Mouse (Mus musculus) right cerebral cortex, adult 2 months (tissue): ENCODE results near the gene Top1.

ENCODE experiments used
- DNase-seq, 2 experiments: peaks; one replicate each; pipeline ENCODE4 v3.0.0; 2021 to 2022; ENCODE audit warnings: low spot score in 2 of 2

Gene Top1

GRCm38 (mm10) chr2:160718811-160719210, 73.1 kb downstream of the Top1 start:
- DNase-seq, result no peak

DNA sequence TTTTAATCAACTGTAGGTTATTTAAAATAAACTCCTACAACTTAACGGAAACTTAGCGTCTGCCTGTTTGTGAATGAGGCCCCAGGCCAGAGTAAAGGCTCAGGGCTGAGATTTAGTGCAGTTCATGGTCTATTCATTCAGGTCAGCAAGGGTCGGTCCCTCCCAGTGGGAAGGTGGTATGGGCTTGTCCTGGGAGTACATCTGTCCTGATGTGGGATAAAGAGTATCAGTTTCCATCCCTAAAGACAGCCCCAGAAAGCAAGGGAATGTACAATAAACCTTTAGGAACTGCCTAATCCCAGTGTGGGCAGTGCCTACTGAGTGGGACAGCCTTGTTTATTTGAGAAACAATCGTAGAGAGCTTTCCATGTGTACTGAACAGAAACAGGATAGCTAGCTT, 77.0 kb downstream of the Top1 start:
- no peak for DNase-seq

DNA sequence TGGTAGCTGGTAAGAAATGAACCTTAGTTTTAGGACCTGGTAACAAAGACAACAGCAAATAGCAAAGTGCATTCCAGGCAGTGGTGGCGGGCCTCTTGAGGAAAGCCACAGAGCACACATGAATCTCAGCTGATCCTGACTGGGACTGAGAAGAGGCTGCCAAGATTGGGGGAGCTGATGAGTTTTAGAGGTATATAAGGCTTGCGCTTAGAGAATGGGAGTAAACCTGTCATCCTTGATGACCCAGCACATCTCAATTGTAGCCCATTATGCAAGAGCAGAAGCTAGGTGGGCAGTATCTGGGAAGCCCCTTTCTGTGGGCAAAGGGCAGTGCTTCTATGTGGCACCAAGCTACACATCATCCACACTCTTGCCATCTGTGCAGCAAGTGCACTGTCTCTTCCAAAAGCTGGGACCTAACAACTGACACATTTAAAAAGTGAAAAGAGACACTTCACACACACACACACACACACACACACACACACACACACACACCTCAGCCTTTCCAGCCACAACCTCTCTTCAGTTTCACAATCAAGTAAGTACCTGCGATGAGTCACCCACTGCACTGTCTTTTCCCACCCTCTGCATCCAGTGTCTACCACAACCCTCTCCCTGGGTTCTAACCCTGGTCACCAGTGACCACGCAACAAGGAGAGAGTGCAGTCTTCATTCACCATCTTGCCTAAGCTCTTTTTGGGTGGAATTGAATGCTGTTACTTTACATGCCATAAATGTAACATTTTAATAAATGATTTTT, 78.1 kb downstream of the Top1 start:
- no peak for DNase-seq

DNA sequence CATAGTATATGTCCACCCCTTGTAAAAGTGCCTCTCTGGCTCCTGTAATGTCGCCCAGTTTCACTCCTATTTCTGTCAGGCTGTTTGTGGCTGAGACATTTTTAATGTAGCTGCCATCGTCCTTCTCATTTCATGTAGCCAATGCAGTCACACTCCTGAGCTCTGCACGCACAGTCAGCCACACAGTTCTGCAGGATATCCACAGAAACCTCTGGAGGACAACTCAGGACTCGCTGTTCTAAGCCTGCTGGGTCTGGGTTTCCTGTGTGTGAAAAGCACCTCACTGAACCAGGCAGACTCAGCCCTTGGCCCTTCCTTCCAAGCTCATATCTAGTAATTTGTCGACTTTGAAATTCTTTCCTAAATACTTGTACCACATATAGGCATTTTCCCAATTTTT, 78.8 kb downstream of the Top1 start:
- DNase-seq, result no peak

GRCm38 (mm10) chr2:160725877-160726864, 80.5 kb downstream of the Top1 start:
- DNase-seq, result no peak

DNA sequence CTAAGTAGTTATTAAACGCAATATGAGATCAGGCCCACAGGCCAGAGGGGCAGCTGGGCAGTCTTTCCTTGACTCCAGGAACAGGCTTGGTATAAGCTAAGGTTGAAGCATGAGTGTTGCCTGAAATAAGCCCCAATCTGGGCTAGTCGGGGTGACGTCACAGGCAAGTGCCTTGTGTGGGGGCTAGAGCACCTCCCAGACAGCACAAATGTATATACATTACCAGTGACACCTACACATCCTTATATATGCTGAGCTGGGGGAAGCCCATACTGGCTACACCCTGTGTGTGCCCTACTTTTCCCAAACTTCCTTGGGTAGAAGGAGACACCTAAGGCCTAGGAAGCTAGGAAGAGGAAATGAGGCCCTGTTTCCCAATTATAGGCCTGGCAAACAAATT, 83.3 kb downstream of the Top1 start:
- peak; percentile 68 to 75 for DNase-seq

GRCm38 (mm10) chr2:160729436-160729835, 83.7 kb downstream of the Top1 start:
- DNase-seq, result no peak

GRCm38 (mm10) chr2:160729851-160730796, 84.4 kb downstream of the Top1 start:
- no peak for DNase-seq

GRCm38 (mm10) chr2:160730797-160731116, 85.1 kb downstream of the Top1 start:
- no peak for DNase-seq

GRCm38 (mm10) chr2:160731117-160731838, 85.6 kb downstream of the Top1 start, which contains the start of gene Plcg1:
Plcg1 (plus strand) TSS chr2:160731300.
- DNase-seq, result peak; percentile 91 to 96

DNA sequence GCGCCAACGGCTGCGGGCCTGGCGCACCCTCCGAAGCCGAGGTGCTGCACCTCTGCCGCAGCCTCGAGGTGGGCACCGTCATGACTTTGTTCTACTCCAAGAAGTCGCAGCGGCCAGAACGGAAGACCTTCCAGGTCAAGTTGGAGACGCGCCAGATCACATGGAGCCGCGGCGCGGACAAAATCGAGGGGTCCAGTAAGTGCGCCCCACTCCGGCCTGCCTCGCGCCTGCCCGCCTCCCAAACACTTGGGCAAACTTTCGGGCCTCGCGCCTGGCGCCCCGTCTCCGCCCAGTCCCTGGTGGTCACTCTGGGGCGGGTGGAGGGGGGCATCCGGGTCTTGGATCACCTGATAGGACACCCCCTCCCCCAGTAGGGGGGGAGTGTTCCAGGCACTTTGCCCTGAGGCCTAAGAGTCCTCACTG, 86.2 kb downstream of the Top1 start:
- DNase-seq, result peak; percentile 40 to 46

DNA sequence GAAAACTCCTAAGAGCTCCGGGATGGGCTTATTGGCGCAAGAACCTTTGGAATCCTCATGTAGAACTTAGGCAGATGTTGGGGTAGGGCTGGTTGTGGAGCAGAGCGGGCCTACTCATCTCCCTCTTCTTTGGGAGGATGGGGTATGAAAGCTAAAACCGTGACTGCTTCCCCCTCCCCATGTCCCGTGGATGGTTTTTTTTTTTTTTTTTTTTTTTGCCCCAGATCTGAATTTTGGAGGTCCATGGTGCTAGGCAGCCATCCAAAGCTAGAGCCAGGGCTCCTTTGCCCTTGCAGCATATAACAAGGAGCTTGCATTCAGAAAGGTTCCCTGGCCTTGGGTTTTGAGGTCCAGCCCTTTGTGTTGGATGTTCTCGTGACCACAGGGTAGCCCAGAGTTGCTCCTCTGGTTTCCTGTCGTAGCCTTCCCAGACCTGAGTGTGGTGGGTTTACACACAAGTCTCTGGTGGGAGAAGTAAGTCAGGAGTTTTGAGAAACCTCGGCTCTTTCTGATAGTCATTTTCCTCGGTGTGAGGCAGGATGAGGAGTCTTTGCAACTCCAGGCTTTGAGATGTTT, 86.8 kb downstream of the Top1 start:
- no peak for DNase-seq

GRCm38 (mm10) chr2:160733131-160733531, 87.4 kb downstream of the Top1 start:
- no peak for DNase-seq

GRCm38 (mm10) chr2:160734331-160734730, 88.6 kb downstream of the Top1 start:
- DNase-seq, result no peak

GRCm38 (mm10) chr2:160735706-160736310, 90.1 kb downstream of the Top1 start:
- no peak for DNase-seq

DNA sequence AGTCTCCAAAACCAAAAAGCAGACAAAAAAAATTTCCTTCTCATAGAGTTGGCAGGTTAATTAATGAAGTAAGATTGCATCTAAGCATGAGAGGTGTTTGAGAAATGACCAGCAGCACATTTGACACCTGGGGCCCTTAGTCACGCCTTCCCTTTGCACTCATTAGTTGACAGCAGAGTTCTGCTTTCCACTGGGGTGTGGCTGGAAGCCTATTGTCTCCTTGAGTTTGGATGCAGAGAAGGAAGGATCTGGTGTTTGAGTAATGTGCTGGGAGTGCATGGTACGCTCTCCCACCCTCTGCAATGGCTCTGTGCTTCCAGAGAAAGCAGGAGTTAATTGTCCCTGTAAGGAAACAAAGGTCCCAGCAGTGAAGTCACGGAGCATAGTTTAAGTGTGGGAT, 90.8 kb downstream of the Top1 start:
- no peak for DNase-seq

DNA sequence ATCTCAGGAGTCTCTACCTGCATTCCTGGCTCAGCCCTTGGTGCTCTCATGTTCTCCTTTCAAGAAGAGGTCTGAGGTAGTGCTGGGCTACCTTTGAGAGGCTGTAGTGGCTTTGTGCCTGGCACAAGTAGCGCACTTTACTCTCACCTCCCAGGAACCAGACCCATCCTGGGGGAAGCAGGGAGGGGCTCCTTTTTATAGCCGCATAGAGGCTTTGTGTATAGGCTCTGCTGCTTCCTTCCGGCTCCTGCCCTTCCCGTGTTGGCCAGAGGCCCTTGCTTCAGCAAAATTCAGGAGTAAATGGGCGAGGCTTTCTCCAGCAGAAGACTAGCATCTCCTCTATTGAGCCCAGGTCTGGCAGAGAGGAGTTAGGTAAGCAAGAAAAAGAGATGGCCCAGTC, 92.7 kb downstream of the Top1 start:
- no peak for DNase-seq

DNA sequence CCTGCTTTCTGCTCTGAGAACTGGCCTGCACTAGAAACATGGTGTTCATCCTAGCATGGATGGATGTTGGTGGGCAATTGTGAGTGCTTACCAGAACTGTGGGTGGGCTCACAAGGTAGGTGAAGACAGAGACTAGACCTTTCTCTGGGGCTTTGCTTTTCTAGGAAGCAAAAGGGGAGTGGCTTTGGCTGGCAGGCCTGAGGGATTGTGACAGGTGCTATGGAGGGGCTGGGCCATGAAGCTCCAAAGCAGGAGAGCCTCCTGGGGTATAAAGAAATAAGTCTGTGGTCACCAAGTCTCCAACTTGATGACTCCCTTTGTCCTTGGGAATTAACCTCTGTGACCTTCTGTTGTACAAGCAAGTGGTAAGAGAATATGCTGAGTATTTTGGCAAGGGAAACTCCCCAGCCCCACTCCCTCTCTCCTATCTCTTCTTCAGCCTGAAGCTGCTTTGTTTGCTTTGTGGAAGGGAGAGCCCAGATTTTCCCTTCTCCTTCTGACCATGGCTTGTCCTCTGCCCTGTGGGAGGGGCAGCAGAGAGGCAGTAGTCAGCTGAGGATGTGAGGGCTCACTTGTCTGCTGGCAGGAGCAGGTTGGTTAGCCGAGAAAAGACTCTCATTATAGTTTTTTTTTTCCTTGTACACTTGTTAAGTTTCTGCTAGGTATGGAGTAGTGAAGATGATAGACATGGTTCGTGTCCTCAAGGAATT, 94.1 kb downstream of the Top1 start:
- DNase-seq, result no peak

- no peak for DNase-seq
Measured at GRCm38 (mm10) chr2:160740521-160741156, 95.0 kb downstream of the Top1 start.
